Mouse (Mus musculus) B cell, adult 2 months (primary cell): ENCODE measurements around the gene Itga3.

Source experiments
- DNase-seq, 2 experiments: peaks; one replicate each; pipeline ENCODE4 v3.0.0; 2022

The Itga3 gene

GRCm38 (mm10) chr11:95004136-95004936, 72.3 kb downstream of the Itga3 start:
- no peak for DNase-seq

GRCm38 (mm10) chr11:95002705-95003104, 73.9 kb downstream of the Itga3 start:
- no peak for DNase-seq

DNA sequence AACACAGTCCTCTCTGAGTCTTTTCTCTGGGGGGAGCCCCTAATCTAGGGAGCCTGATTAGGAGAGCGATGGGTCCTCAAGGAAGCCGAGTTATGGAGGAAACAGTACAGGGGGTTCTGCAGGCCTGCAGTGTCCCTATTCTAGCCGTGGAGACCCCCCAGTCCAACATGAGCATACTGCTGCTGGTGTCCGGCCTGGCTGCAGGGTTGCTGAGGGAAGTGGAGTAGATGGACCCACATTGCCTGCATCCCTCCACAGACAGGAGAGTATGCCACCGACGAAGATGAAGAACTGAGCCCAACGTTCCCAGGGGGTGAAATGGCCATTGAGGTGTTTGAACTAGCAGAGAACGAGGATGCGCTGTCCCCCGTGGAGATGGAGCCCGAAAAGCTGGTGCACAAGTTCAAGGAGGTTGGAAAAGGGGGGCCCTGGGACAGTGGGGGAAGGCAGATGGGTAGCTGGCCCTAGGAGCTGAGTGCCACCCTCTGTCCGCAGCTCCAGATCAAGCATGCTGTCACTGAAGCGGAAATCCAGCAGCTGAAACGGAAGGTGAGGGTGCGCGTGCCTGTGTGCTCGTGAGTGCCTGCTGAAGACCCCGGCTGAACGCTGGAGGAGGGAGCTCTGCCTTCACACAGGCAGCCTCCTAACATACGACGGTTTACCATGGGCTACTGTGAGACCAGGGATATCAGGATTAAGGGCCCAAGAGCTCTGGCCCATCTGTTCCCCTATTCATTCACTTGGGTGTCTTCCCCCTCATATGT, 74.8 kb downstream of the Itga3 start:
- no peak for DNase-seq

- DNase-seq = peak; percentile 69
Measured at GRCm38 (mm10) chr11:95001058-95001457, 75.5 kb downstream of the Itga3 start.

GRCm38 (mm10) chr11:95000548-95000947, 76.1 kb downstream of the Itga3 start:
- DNase-seq = peak in 1 of 2 experiments; percentile 40

- no peak for DNase-seq
Measured at GRCm38 (mm10) chr11:95000128-95000527, 76.5 kb downstream of the Itga3 start.

- DNase-seq = no peak
Measured at GRCm38 (mm10) chr11:94998041-94998531, 78.5 kb downstream of the Itga3 start.

DNA sequence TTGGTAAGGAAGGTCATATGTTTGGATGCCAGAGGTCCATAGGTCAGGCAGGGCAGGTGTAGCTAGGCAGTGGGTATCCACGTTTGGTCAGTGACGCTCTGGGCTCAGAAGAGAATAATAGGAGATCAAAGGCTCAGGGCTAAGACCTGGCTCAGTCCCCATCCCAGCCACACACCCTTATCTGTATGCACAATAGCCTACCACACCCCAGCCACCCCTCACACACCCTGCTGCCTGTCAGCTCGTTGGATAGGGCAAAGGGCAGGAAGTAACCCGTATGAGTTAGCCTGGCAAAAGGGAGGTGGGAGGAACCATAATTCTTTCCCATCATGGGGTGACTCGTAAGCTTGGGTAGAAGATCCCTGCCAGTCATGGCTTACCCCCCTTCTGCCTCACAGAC, 79.0 kb downstream of the Itga3 start:
- no peak for DNase-seq

GRCm38 (mm10) chr11:94996984-94997383, 79.6 kb downstream of the Itga3 start:
- no peak for DNase-seq

DNA sequence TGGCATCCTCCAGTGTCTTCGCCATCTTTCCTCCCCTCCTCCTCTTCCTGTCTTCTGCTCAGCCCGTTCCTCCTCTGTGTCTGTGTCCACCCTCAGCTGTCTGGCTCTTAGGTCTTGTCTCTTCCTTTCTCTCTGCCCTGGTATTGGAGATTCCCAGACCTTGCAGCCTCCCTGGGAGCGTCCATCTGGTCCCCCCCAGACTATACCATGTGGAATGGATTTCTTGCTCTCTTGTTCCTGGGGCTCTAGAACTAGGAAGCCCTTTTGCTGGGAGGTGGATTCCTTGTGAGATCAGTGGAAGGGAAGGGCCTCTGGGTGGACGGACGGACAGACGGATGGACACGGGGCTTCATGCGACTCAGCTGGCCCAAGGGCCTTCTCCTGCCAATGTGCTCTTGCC, 80.5 kb downstream of the Itga3 start:
- no peak for DNase-seq

GRCm38 (mm10) chr11:94994947-94995772, 81.4 kb downstream of the Itga3 start:
- DNase-seq = no peak
